Mouse (Mus musculus) c-Kit-negative CD71-positive TER-119-positive erythroid progenitor cells, embryonic 14.5 days (primary cell): ENCODE measurements at regions not wholly inside any gene's neighbourhood (a gene's known extent, or its start where the extent isn't known, plus 50 kb on each side); places are given as distances from the start of the nearest gene placed in this dataset.

Experiments used
- DNase-seq: peaks from one replicate; pipeline ENCODE4 v3.0.0-alpha.2; 2013; ENCODE audit warnings: low read depth, low spot score

- DNase-seq, result no peak
These were observed 281.5 kb upstream of the Cxadr start for GRCm38 (mm10) chr16:78019605-78020285.

- DNase-seq, result no peak
These were observed 285.9 kb upstream of the Cxadr start for GRCm38 (mm10) chr16:78015401-78015800.

GRCm38 (mm10) chr16:78013049-78013819 is 288.1 kb upstream of the Cxadr start:
- no peak for DNase-seq

- no peak for DNase-seq
These were observed 297.3 kb upstream of the Cxadr start for GRCm38 (mm10) chr16:78004016-78004415.

DNA sequence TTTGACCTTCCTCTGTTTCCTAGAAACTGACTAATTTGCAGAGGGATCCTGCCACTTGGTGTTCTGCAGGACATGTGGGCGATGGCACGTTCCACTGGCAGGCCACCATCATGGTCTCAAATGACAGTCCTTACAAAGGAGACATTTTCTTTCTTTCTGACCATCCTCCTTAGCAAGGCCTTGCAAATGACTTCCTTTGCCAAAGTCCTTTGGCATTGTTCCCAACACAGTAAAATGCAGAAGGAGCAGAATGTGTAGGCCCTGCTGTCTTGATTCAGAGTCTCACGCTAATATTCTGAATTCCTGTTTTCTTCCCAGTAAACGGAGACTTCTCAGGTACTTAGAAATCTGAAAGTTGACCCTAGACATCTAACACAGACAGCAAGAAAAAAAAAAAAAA is 308.3 kb upstream of the Cxadr start:
- DNase-seq, result no peak

DNA sequence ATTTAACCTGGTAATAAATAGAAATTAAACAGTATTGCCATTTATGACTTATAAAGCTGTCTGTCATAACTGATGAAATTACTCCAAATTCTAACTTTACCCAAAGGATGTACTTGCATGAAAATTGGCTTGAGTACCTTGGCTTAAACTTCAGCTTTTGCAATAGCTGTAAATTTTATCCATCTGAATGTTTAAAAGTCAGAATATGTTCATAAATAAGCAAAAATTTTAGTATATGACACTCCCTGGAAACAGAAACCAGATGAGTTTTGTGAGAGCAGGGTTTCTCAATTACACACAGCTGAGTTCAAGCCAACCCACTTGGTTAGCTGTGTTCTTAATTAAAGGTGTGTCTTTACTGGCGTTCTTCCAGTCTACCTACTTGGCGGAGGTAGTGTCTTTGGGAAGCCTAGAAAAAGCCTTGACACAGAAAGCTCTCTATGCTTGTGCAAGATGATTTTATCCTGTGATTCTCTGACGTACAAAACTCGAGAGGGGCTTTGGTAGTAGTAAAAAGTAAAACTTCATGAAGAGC is 311.4 kb upstream of the Cxadr start:
- no peak for DNase-seq

DNA sequence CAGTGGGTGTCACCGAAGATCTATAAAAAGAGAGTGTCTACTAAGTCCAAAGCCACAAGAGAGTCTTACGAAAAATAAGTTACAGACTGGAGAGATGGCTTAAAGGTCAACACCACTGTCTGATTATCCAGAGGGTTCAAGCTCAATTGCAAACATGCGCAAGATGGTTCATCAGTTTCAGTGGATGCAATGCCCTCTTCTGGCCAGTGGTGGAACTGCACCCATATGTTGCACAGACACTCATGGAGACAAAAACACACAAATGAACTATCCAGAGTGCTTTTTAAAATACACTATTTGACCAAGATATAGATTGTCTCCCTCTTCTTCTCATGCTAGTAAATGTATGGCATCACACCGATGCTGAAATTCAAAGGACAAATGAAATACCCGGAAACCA is 312.1 kb upstream of the Cxadr start:
- DNase-seq, result no peak

GRCm38 (mm10) chr16:77986884-77987529 is 314.3 kb upstream of the Cxadr start:
- DNase-seq, result no peak

DNA sequence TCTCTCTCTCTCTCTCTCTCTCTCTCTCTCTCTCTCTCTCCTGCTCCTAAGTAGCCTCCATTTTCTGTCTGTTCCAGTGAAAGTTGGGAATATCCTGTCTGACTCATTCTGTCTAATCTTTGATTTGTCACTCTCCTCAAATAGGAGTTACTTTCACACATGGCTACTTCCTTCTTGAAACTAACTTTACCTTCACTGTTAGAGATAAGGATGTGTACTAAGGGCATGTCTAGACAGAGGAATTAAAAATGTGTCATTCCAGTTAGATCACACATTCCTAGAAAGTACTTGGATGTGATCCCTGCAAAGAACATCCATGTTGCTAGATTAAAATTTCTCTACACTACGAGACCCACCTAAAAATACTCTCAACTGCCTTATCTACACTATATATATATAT is 346.9 kb upstream of the Gm11146 start:
- DNase-seq, result no peak

- no peak for DNase-seq
These were observed 343.5 kb upstream of the Gm11146 start for GRCm38 (mm10) chr16:77945442-77945841.

GRCm38 (mm10) chr16:77931025-77931723 is 329.3 kb upstream of the Gm11146 start:
- DNase-seq, result no peak

GRCm38 (mm10) chr16:77914160-77915070 is 312.5 kb upstream of the Gm11146 start:
- DNase-seq, result no peak

- no peak for DNase-seq
These were observed 292.4 kb upstream of the Gm11146 start for GRCm38 (mm10) chr16:77894247-77894646.

GRCm38 (mm10) chr16:77893690-77894089 is 291.8 kb upstream of the Gm11146 start:
- DNase-seq, result no peak

GRCm38 (mm10) chr16:77892731-77893130 is 290.8 kb upstream of the Gm11146 start:
- DNase-seq, result no peak

- DNase-seq, result no peak
These were observed 287.5 kb upstream of the Gm11146 start for GRCm38 (mm10) chr16:77889348-77889747.

GRCm38 (mm10) chr16:77885060-77885679 is 283.3 kb upstream of the Gm11146 start:
- DNase-seq, result no peak

DNA sequence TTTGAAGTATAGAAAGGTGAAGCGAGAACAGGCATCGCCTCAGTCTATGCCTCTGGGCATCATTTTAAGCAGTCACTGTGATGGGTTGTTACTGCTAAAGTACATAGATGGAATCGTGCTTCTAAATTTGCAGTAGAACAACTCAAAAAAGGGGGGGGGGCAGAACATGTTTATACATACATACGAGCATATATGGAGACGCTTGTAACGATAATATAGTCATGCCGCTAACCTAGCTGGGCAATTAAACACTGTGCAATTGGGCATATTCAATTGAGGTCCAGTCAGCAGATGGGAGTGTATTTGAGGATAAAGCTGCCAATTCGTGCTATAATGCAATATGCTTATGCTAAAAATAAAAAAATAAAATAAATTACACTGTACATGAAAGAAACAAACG is 282.6 kb upstream of the Gm11146 start:
- no peak for DNase-seq

GRCm38 (mm10) chr16:77877006-77877405 is 275.1 kb upstream of the Gm11146 start:
- DNase-seq, result no peak

- no peak for DNase-seq
These were observed 261.4 kb upstream of the Gm11146 start for GRCm38 (mm10) chr16:77863246-77863645.
